Mouse (Mus musculus) layer of hippocampus, postnatal 14 days (tissue): Measurements from ENCODE around the gene Fgfr2. TPM values are rescaled to one million over a fixed set of nuclear protein-coding genes. Genes with fewer than 3 reads are reported as not detected.
"Not testable (repeated sequence)": the region's sequence is repeated elsewhere in the genome, so short reads cannot be mapped to it uniquely, and the experiment has no call there.

Source experiments
- DNase-seq, 2 experiments: peaks; one replicate each; pipeline ENCODE4 v3.0.0; 2021 to 2022; ENCODE audit warnings: low spot score in 2 of 2, mixed read lengths in 1 of 2
- total RNA-seq, 2 experiments: library from RNA; stranded (reverse); gene quantifications; 2 replicates each; pipeline ENCODE4 v1.2.3; 2021

The Fgfr2 gene
- total RNA-seq, 2 experiments from 2014 or later: 38.3 to 40.2 TPM

DNA sequence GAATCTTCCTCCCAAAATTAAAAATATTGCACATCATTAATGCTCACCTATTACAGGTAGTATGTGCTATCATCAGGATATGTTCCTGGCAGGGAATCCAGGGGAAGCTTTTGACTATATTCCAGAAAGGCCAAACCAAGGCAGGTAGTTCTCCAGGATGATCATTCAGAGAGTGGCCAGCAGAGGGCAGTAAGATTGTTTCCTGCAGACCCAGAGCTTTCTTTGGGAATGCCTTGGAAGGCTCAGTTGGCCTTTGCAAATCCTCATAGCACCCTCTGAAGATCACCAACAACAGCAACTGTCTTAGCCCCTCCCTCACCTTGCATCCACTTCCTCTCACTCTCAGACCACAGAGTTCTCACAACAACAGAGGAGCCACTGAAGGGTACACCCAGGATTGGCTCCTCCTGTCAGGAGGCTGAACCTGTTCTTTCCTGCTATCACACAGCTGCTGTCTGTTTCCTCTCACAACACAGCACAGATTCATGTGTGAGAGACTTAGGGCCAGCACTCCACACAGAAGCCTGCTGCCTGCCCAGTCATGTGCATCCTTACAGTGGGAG lies 2068.3 kb downstream of the Fgfr2 start:
- no peak for DNase-seq

DNA sequence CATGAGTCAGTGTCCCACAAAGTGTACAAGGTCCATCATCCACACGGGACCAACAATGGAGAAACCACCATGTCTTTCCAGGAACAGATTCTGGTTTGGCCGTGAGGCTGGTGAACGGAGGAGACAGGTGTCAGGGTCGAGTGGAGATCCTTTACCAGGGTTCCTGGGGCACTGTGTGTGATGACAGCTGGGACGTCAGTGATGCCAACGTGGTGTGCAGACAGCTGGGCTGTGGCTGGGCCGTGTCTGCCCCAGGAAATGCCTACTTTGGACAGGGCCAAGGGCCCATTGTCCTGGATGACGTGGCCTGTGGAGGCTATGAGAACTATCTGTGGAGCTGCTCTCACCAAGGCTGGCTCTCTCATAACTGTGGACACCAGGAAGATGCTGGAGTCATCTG lies 2073.3 kb downstream of the Fgfr2 start:
- DNase-seq: not testable (repeated sequence)

DNA sequence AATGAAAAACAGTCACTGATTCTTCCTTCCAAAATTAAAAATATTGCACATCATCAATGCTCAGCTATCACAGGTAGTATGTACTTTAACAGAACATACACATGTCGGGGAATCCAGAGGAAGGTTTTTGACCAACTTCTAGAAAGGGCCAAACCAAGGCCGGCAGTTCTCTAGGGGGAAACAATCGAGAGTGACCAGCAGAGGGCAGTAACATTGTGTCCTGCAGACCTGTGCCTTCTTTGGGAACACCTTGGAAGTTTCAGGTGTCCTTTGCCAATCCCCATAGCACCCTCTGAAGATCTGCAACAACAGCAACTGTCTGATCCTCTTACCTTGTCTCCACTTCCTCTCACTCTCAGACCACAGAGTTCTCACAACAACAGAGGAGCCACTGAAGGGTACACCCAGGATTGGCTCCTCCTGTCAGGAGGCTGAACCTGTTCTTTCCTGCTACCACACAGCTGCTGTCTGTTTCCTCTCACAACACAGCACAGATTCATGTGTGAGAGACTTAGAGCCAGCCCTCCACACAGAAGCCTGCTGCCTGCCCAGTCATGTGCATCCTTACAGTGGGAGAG lies 2077.8 kb downstream of the Fgfr2 start:
- DNase-seq: not testable (repeated sequence)

DNA sequence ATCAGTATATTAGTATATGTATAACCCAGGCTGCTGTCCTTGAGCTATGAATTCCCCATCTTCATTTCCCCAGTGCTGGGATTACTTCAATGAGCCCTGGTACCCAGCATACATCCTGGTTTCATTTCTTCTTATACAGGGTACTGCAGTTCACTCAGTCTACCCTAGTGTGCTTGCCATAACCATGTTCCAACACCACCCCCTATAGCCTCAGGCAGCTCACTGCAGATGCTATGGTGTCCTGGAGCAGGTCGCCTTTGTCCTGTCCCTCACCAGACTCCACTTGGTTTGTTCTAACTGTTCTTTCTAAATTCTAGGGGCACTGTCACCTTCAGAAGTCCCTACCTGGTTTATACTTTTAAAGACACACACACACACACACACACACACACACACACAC lies 2080.5 kb downstream of the Fgfr2 start:
- no peak for DNase-seq

DNA sequence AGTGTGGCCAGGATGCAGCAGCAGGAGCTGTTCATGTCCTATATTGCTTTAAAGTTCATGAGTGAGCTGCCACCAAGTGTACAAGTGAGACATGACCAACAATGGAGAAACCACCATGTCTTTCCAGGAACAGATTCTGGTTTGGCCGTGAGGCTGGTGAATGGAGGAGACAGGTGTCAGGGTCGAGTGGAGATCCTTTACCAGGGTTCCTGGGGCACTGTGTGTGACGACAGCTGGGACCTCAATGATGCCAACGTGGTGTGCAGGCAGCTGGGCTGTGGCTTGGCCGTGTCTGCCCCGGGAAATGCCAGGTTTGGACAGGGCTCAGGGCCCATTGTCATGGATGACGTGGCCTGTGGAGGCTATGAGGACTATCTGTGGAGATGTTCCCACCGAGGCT lies 2082.4 kb downstream of the Fgfr2 start:
- DNase-seq: not testable (repeated sequence)

DNA sequence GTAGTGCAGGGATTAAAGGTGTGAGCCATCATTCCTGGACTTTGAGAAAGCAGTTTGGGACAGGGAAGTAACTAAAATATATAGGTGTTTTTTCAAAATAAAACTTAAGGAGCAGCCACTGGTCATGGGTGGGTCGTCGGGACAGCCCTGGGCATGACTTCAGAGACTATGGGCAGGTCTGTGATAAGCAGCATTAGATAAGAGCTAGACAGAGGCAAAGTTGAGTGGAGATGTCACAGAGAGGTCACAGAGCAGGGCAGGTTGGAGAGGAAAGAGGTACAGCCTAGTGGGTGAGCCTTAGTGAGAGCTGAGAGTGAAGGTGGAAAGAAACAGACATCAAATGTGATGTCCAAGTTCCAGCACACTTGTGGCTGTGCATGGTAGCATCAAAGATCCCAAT lies 2086.1 kb downstream of the Fgfr2 start:
- DNase-seq: no peak

DNA sequence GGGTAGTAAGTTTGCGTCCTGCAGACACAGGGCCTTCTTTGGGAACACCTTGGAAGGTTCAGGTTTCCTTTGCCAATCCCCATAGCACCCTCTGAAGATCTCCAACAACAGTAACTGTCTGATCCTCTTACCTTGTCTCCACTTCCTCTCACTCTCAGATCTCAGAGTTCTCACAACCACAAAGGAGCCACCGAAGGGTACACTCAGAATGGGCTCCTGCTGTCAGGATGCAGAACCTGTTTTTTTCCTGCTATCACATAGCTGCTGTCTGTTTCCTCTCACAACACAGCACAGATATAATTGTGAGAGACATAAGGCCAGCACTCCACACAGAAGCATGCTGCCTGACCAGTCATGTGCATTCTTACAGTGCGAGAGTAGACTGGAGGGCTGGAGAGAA lies 2086.8 kb downstream of the Fgfr2 start:
- DNase-seq: no peak

DNA sequence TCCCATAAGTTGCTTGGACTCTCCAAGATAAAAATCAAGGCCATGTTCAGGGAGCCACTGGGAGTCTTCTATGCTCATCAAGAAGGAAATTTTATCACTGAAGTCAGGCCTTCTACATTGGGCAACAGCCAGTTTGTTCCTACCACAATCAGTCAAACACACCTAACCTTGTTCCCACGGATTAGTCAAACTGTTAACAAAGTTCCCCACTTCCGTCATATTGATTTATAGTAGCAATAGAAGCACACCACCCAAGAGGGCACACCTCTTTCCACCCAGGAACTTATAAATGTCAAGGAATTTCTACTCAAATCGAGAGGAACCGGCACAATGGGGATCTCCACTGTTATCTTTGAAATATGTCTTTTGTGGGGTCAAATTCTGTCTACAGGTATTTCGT lies 2091.4 kb downstream of the Fgfr2 start, which contains the start of gene Dmbt1:
Gene Dmbt1, plus strand, starts transcription at position 299 of the 400 bp plus-strand sequence.
- DNase-seq: no peak

DNA sequence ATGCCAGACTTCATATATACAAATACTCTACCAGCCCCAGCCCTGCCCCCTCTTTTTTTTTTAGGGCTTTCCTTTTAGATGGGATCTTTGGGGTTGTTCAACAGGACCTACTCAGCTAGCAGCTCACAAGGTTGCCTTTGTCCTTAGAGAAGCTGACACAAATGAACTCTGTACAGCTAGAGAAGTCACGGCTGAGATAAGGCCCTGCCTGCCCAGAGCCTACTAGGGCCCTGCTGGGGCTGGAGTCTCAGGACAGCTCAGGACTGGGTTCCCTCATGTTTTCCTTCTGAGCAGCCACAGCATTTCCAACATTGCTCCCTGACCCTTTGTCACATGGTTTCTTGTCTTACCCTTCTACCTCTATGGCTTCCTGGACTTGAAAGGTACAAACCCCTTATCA lies 2095.6 kb downstream of the Fgfr2 start:
- DNase-seq: no peak

DNA sequence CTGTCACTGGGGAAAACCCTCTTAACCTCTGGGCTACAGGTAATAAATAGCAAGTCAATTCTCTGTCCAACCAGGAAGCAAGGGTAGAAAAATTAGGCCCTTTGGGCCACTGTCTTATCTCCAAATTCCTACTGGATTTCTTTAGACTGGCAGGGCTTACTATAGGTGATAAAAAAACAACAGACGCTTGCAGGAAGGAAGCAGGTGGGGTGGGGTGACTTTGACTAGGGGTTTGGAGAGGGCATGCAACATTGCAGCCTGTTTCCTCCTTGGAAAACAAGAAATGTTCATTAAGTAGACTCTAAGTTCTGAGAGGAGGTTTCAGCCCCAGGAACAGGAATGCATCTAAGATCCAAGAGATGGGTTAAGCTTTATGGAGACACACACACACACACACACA lies 2098.3 kb downstream of the Fgfr2 start:
- DNase-seq: no peak

DNA sequence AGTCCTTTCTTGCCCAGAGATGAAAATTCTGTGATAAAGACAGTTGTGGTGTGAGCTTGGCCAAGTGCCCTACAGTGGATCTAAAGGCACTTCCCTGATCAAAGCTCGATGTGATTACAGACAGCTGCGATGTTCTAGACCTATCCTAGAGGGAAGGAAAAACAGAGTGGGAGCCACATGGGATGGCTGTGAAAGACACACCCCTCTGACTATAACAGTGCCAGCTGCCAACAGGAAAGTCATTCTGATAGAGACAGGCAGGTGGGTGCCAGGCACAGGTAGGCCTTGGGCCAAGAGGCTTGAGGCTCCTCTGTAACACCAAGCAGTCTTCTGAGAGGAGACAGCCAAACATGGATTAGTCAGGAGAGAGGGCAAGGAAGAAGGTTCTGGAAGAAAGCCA lies 2104.0 kb downstream of the Fgfr2 start:
- no peak for DNase-seq

DNA sequence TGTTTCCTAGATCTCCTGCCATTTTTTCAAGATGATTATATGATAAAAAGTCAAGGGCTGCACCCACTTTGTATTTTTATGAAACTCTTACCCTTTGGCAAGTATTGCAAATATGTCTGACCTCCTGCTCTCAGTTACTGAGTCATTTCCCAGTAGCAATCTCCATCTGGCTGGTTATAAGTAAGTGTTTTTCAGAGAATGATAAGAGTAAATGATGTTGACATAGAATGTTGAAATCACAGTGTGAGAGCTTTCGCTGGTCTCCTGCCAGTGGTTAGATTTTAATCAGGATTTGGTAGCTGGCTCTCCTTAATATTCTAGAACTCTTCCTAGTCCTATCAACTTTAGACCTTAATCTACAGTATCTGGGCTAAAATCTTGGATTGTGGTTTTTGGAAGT lies 2111.2 kb downstream of the Fgfr2 start:
- no peak for DNase-seq

DNA sequence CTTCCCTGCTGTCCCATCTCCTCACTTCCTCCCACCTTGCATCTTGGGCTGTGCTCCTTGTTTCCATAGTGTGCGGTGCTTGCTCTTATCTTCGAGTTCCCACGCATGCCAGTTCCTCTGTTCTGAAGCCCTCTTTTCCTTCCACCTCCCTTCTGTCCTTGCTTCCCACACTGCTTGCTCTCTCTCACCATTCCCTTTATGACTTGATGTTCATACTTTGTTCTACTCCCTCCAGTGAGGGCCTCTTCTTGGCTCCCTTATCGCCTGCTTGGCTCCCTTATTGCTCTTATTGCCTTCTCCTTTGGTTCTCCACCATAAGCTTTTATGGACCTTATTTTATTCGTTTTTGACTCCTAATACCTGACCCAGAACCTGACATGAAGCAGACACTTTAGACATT lies 2114.0 kb downstream of the Fgfr2 start:
- no peak for DNase-seq

DNA sequence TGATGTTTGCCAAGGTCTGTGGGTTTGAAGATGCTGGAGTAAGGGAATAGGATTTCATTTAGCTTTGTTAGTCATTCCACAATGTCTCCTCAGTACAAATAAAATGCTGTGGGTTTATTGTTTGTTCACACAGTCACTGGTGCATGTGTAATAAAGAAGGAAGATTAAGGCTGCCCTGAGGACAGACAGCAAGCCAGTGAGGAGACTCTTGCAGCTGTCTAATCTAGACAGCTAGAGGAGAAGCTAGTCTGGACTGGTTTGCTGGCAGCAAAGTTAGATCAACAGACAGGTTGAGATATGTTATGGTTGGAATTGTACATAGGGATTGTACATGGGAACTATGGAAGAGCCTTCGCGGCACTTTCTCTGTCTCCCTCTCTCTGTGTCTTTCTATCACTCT lies 2115.9 kb downstream of the Fgfr2 start:
- DNase-seq: no peak

DNA sequence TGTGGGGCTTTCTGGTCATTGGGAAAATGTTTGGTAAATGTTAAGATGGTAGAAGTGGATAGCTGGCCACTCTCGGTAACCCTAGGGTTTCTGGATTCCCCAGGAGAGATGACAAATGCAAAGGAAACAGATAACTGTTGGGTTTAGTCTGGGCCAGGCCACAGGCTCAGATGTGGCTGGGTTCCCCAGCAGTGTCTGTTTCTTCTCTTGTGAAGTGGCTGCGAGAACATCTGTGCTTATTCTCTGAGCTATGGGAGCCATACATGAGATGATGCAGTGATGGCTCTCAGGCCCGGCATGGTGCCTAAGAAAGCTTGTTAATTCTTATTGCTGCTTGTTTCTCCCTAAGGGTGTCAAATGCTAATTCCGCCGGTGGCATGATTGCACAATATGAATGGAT lies 2119.1 kb downstream of the Fgfr2 start:
- DNase-seq: no peak

DNA sequence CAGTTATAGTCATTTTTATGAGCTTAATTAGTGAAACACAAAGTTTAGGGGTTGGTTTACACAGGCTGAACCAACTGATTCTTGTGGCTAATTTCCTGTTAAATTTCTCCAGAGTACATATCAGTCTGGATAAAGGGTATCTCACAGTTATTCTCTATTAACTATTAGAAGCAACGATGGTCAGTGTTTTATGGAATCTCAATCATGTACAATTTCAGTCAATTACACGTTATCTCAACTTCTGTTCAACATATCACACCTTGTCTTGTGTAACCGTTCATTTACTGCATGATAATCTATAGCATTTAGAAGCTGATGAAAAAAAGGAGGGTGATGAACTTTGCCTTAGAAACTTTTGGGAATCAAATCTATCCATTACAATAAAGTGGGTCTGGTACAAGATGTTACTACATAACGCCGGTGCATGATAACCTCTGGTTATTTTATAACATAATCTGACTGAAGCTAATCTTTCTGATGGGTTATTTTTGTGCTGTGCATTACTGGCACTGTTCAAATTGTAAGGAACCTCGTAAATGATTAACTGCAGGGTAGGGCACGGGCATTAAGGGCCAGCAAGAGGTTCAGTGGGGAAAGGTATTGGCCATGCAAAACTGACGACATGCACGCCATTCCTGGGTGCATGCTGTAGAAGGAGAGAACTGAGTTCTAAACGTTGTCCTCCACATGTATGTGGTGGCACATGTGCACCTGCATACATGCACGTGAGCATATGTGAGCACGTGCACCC lies 2121.0 kb downstream of the Fgfr2 start:
- DNase-seq: no peak

DNA sequence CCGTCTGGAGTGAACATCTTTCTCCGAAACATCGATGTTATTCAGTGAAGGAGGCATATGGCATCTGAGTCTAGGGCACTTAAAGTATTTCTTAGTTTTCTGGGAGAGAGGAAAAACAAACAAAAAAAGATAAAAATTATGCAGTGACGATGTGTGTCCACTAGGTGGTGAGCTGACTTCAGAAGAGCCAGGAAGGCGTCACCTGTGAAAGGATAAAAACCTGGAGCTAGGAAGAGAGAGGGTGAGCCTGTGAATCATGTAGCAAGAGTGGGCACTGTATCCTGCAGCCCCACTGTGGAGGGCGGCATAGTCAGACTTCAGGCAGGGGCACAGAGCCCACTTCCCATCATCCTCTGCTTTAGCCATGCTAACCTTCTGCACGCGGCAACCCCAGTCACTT lies 2129.2 kb downstream of the Fgfr2 start:
- DNase-seq: no peak

DNA sequence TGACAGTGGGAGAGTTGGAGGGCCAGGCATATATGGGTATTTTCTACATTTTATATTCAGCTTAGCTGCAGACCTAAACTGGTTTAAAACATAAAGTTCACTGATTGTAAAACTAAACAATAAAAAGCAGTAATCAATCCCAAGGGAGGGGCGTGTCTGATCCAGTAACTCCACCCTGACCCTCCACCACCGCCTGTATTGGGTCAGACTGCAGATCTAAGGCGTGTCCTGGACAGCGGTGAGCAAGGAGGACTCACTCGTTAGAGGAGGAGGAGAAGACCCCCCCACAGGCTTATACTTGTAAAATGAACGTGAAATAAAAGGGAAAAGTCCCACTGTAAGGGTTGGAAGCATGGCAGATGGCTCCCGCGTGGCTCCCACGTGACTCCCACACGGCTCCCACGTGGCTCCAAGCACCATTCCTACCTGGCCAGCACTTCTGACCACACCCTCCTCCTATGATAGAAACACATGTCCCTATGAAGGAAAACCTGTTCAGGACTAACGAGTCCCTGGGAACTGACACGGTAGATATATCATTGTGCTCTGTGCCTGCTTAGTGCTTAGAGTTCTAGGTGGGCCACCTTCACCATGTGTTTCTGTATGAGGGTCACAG lies 2131.9 kb downstream of the Fgfr2 start:
- no peak for DNase-seq

DNA sequence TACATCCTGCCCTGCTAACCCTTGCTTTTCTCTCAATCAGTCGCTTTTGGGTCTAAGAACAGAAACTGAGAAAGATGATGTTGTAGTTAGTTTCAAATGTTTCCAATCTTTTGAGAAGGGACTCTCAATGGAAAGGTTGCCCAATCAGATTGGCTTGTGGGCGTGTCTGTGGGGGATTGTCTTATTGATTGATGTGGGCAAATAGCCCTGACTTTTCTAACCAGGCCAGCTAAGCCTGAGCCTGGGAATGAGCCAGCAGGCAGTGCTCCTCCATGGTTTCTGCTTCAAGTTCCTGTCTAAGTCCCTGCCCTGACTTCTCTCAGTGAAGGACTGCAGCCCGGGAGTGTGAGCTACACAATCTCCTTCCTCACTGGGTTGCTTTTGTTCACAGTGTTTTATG lies 2133.8 kb downstream of the Fgfr2 start:
- DNase-seq: no peak

DNA sequence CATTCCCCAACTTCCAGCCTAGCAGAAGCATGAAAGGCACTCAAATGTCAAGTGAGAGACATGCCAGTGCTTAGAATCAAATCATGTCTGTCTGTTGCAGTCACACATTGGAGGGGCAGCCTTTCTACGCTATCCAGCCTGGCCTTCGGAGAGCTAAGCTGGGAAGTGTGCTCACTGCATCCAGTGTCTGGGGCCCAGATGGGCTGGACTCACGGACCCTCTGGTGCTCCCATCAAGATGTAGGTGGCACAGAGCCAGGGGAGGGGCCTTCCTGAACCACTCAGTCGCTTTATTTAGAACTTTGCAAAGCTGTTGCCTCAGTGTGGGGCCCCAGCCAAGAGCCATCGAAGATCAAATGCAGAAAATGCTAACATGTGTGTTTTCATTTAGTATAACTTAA lies 2135.0 kb downstream of the Fgfr2 start:
- no peak for DNase-seq

DNA sequence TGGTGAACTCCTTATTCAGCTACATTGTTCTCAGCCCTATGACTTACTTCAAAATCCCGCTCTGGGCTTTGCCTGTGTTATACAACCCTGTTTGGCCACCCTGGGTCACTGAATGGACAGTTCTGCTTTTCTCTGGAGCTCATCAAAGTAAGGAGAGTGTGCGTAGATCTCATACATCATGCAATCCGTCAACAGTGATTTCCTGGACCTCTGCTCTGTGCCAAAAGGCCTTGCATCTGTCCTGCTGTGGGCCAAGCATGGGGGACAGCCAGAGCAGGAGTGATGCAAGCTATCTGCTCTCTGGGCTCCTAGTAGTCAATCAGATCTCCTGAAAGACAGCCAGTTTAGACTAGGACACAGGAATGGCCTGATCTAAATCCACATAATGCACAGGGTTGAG lies 2137.4 kb downstream of the Fgfr2 start:
- DNase-seq: no peak

DNA sequence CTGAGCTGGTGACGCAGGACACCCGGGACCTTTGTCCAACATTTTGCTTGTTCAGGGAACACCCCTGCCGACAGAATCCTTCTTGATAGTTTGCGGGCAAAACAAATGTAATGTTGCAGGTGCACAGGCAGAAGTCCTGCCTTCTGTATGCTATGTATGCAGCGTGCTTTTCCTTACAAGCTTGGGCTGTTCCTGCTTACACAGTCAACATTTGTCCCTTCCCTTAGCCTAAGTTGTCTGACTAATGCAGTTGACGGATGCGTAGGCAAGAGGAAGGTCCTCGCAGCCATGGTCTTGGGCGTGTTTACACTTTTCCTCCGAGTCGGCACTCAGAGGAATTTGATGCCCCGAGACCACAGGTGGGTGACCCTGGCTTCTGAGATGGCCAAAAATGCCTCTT lies 2138.0 kb downstream of the Fgfr2 start:
- no peak for DNase-seq
